Comparison of ENCODE assay signal across 9 mouse cellular contexts in the genomic region with DNA sequence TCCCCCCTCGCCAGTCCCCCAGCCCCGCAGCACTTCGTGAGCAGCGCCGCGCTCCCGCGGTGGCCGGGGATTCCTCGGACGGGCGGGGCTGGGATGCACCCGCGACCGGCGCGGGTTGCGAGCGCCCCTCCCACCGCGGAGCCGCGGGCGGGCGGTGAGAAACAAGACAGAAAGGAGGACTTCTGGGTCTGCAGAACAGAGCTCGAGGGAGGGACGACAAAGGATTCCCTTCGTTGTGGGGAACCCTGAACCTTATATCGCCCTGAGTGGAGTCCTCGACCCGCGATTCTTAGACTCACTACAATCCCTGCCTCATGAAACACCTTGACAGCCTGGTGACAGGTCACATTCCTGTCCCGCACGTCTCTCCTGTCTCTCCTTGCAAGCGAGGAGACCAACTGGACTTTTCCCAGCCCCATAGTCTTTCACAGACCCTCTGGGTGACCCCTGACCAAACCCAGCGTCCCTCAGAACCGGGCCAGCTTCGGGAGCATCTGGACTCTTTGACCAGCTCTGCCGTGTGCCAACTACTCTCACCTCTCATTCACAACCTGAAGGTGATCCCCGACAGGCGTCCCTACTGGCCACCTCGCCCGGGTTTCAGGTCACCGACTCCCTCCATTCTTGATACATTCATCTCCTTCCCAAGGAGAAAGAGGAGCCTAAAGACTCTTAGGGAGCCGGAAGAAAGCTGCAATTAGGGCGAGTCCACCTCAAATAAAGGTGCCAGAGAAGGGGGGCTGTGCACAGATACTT. TPM values are rescaled to one million over a fixed set of nuclear protein-coding genes. Genes with fewer than 3 reads are reported as not detected.
DNase-seq lines count a peak whose midpoint lies in the region; ATAC-seq and TF ChIP-seq lines count a peak whose summit lies in the region.
"Had no signal": no experiment of that assay in that cellular context is flagged by ENCODE, and none has a peak within 500 bp of the region (broad histone marks: within the 10 kb centered on the region; RNA-seq: fewer than 3 reads in every experiment).

No protein-coding gene starts in this region.

- peak; percentile 28 for DNase-seq in cerebellum, adult 11 months
- no peak for DNase-seq in testis, postnatal 14 days (ENCODE audit: low spot score)
- DNase-seq in midbrain, embryonic 10.5 days (ENCODE audit: low spot score): peak; percentile 60
- DNase-seq in thymus, postnatal 25 days: no peak
- DNase-seq in layer of hippocampus, postnatal 10 days (ENCODE audit: low spot score in 2 of 2): no peak

- no peak overlapping the region for H3K27ac ChIP-seq in testis, adult 2 months (ENCODE audit: control insufficient read depth, insufficient read depth, low read depth, low read length)
- H3K27ac ChIP-seq in hindbrain, embryonic 12.5 days: peak overlapping the region; percentile 98
- peak overlapping the region; percentile 98 for H3K27ac ChIP-seq in midbrain, embryonic 10.5 days (replicated peaks)

- peaks cover 2% of the 10 kb centered on the region for H3K27me3 ChIP-seq in testis, adult 2 months (ENCODE audit: control insufficient read depth, insufficient read depth, low read length)
- peaks cover 16% of the 10 kb centered on the region for H3K27me3 ChIP-seq in hindbrain, embryonic 12.5 days
- peaks cover 38% of the 10 kb centered on the region for H3K27me3 ChIP-seq in midbrain, embryonic 10.5 days (ENCODE audit: low read depth, poor library complexity, severe bottlenecking)

- H3K4me3 ChIP-seq in testis, adult 2 months (ENCODE audit: control insufficient read depth, low read depth, low read length): peak overlapping the region; percentile 14
- peak overlapping the region; percentile 58 for H3K4me3 ChIP-seq in hindbrain, embryonic 12.5 days
- H3K4me3 ChIP-seq in midbrain, embryonic 10.5 days: peak overlapping the region; percentile 66

- no peak for TF ChIP-seq CTCF in testis, adult 2 months (IDR thresholded peaks at IDR 0.05; ENCODE audit: control insufficient read depth, insufficient read depth, insufficient replicate concordance, low read depth, low read length)

- H3K4me2 ChIP-seq in hindbrain, embryonic 12.5 days (replicated peaks): peak overlapping the region; percentile 91

- H3K9ac ChIP-seq in hindbrain, embryonic 12.5 days: peak overlapping the region; percentile 83

- H3K4me1 ChIP-seq in testis, adult 2 months (ENCODE audit: control insufficient read depth, insufficient read depth, low read length): peaks cover 45% of the 10 kb centered on the region
- peaks cover 70% of the 10 kb centered on the region for H3K4me1 ChIP-seq in hindbrain, embryonic 12.5 days
- H3K4me1 ChIP-seq in midbrain, embryonic 10.5 days: peaks cover 74% of the 10 kb centered on the region

- H3K9me3 ChIP-seq in hindbrain, embryonic 12.5 days (replicated peaks): no peaks in the 10 kb centered on the region
- H3K9me3 ChIP-seq in midbrain, embryonic 10.5 days (replicated peaks): no peaks in the 10 kb centered on the region

- under 1% methylated on average over 46 of the region's 46 CpGs for WGBS in hindbrain, embryonic 12.5 days
- 1% methylated on average over 46 of the region's 46 CpGs for WGBS in midbrain, embryonic 10.5 days

- ATAC-seq in cerebellum, adult (ENCODE audit: insufficient number of reproducible peaks, low FRiP score, low TSS enrichment): no peak
- ATAC-seq in hindbrain, embryonic 12.5 days (ENCODE audit: low FRiP score): 0 out of 2 replicates have a peak, but pooled peaks have one; percentile 4

- no peak for TF ChIP-seq POLR2A in testis, adult 2 months (IDR thresholded peaks at IDR 0.05; ENCODE audit: control insufficient read depth, low read depth, low read length)

- H3K36me3 ChIP-seq in testis, adult 2 months (ENCODE audit: control insufficient read depth, insufficient read depth, low read length): no peaks in the 10 kb centered on the region
- peaks cover 11% of the 10 kb centered on the region for H3K36me3 ChIP-seq in hindbrain, embryonic 12.5 days
- peaks cover 15% of the 10 kb centered on the region for H3K36me3 ChIP-seq in midbrain, embryonic 10.5 days

RNA-seq across cellular contexts. Expression of gene Kcnn1, which starts 1.1 kb away (rescaled TPM):
- 0.72 and 1.5 TPM in 2 replicates for polyA plus RNA-seq in testis, adult 2 months (2012; rRNA removed)
- 22.1 and 23.8 TPM in 2 replicates for polyA plus RNA-seq in hindbrain, embryonic 12.5 days (2016; fragmentation: Nextera tagmentation; extraction: Ambion mirVana)
- 9.1 and 13.4 TPM in 2 replicates for polyA plus RNA-seq in midbrain, embryonic 10.5 days (2016; fragmentation: Nextera tagmentation; extraction: Ambion mirVana)
- total RNA-seq in layer of hippocampus, postnatal 10 days (2021): 10 to 100 TPM; 25.3 to 28.3 TPM

RNA-seq across cellular contexts. Expression of gene Ccdc124, which starts 9.6 kb away (rescaled TPM):
- 51.3 and 65.9 TPM in 2 replicates for polyA plus RNA-seq in testis, adult 2 months (2012; rRNA removed)
- polyA plus RNA-seq in hindbrain, embryonic 12.5 days (2016; fragmentation: Nextera tagmentation; extraction: Ambion mirVana): 131 and 139 TPM in 2 replicates
- 180 and 183 TPM in 2 replicates for polyA plus RNA-seq in midbrain, embryonic 10.5 days (2016; fragmentation: Nextera tagmentation; extraction: Ambion mirVana)
- 100 to 1,000 TPM in 1 of 2 experiments, 10 to 100 TPM in 1; 97.6 to 108 TPM for total RNA-seq in layer of hippocampus, postnatal 10 days (2021)

RNA-seq across cellular contexts. Expression of gene Arrdc2, which starts 24.6 kb away (rescaled TPM):
- 17.1 and 19.4 TPM in 2 replicates for polyA plus RNA-seq in testis, adult 2 months (2012; rRNA removed)
- 9.8 and 11.1 TPM in 2 replicates for polyA plus RNA-seq in hindbrain, embryonic 12.5 days (2016; fragmentation: Nextera tagmentation; extraction: Ambion mirVana)
- 5.2 and 7.3 TPM in 2 replicates for polyA plus RNA-seq in midbrain, embryonic 10.5 days (2016; fragmentation: Nextera tagmentation; extraction: Ambion mirVana)
- total RNA-seq in layer of hippocampus, postnatal 10 days (2021): 10 to 100 TPM; 15.7 to 18.1 TPM

RNA-seq across cellular contexts. Expression of gene Slc5a5, which starts 28.4 kb away (rescaled TPM):
- 1.3 and 1.5 TPM in 2 replicates for polyA plus RNA-seq in testis, adult 2 months (2012; rRNA removed)
- 0.25 and 0.68 TPM in 2 replicates for polyA plus RNA-seq in hindbrain, embryonic 12.5 days (2016; fragmentation: Nextera tagmentation; extraction: Ambion mirVana)
- polyA plus RNA-seq in midbrain, embryonic 10.5 days (2016; fragmentation: Nextera tagmentation; extraction: Ambion mirVana): 0.42 and 0.63 TPM in 2 replicates
- total RNA-seq in layer of hippocampus, postnatal 10 days (2021): 1 to 10 TPM; 5.2 to 6.9 TPM
- total RNA-seq: hematopoietic stem cell, adult 5-6 weeks had no signal

RNA-seq across cellular contexts. Expression of gene Rpl18a, which starts 33.1 kb away (rescaled TPM):
- 1,162 and 1,446 TPM in 2 replicates for polyA plus RNA-seq in testis, adult 2 months (2012; rRNA removed)
- polyA plus RNA-seq in hindbrain, embryonic 12.5 days (2016; fragmentation: Nextera tagmentation; extraction: Ambion mirVana): 2,266 and 2,767 TPM in 2 replicates
- polyA plus RNA-seq in midbrain, embryonic 10.5 days (2016; fragmentation: Nextera tagmentation; extraction: Ambion mirVana): 3,389 and 3,784 TPM in 2 replicates
- total RNA-seq in layer of hippocampus, postnatal 10 days (2021): 100 to 1,000 TPM; 832 to 857 TPM

Comparison
In these comparisons a context has a peak if more than half of its experiments do, and no peak if none do; other contexts are left out.
1. DNase-seq: peak in cerebellum, adult 11 months (single experiment) and midbrain, embryonic 10.5 days (single experiment); none in testis, postnatal 14 days (single experiment), thymus, postnatal 25 days (single experiment) and layer of hippocampus, postnatal 10 days (0 of 2).
2. H3K4me3 ChIP-seq: peak in every context shown above with its lines; median percentile 66 in midbrain, embryonic 10.5 days; 58 in hindbrain, embryonic 12.5 days; 14 in testis, adult 2 months.